Mouse (Mus musculus) activated CD4-positive, CD25-positive, alpha-beta regulatory T cell (primary cell): ENCODE results near the gene Gm40460. TPM values are rescaled to one million over a fixed set of nuclear protein-coding genes. Genes with fewer than 3 reads are reported as not detected.

ENCODE experiments used
- polyA plus RNA-seq, 2 experiments: library from polyadenylated mRNA; unstranded; fragments of 100-300 nt; shearing (Covaris generic); gene quantifications; one replicate each; pipeline ENCODE4 v1.2.1; 2017

The Gm40460 gene
- not detected for polyA plus RNA-seq

GRCm38 (mm10) chr7:142240978-142241377 is at the start of gene Gm40460:
Gm40460 (minus strand) TSS chr7:142241078.

GRCm38 (mm10) chr7:142274263-142274662 is 33.4 kb upstream of the Gm40460 start, which contains the start of gene Gm4559:
Gm4559 (minus strand) TSS chr7:142274363.

GRCm38 (mm10) chr7:142258254-142258653 is 17.4 kb upstream of the Gm40460 start, which contains the start of gene Gm2431:
Gm2431 (minus strand) TSS chr7:142258354.

GRCm38 (mm10) chr7:142229871-142230270 is 11.0 kb downstream of the Gm40460 start, which contains the start of gene Krtap5-5:
Krtap5-5 (minus strand) TSS chr7:142229971.

GRCm38 (mm10) chr7:142211559-142211958 is 29.3 kb downstream of the Gm40460 start, which contains the start of gene Gm7579:
Gm7579 (plus strand) TSS chr7:142211859.

DNA sequence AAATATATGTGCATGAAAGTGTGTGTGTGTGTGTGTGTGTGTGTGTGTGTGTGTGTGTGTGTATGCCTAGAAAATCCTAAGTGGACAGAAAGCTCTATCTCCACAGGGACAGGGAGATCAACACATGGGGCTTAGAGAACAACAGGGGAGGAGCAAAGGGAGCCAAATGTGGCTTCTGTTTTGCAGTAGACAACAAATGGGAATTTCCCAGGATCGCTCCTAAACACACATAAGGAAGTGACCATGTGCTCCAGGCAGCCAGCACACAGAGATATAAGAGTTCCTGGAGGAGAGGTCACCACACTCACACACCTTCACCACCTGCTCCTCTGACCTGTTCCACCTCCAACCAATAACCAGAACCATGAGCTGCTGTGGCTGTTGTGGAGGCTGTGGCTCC is 39.8 kb downstream of the Gm40460 start, which contains the start of gene Krtap5-3:
TSS of gene Krtap5-3 (plus strand) at position 301 of the 400 bp plus-strand sequence.

Other genes starting within 250 kb of the Gm40460 start
- 10 to 100 TPM; 67.3 to 91.7 TPM for gene Mob2, start 180.0 kb downstream of the Gm40460 start, polyA plus RNA-seq
- under 1 TPM in 1 of 2 experiments, not detected in 1; 0.13 TPM for gene Dusp8, start 145.2 kb downstream of the Gm40460 start, polyA plus RNA-seq
- not detected for gene Gm45618, start 120.3 kb downstream of the Gm40460 start, polyA plus RNA-seq
- not detected for gene Gm39115, start 105.0 kb downstream of the Gm40460 start, polyA plus RNA-seq
- not detected for gene Gm45337, start 96.5 kb downstream of the Gm40460 start, polyA plus RNA-seq
- gene Gm29735, start 84.0 kb downstream of the Gm40460 start, polyA plus RNA-seq, result not detected
- under 1 TPM in 1 of 2 experiments, not detected in 1; 0.75 TPM for gene Gm4553, start 75.3 kb downstream of the Gm40460 start, polyA plus RNA-seq
- gene Krtap5-2, start 65.1 kb downstream of the Gm40460 start, polyA plus RNA-seq, result under 1 TPM in 1 of 2 experiments, not detected in 1; 0.20 TPM
- not detected for gene Gm10153, start 50.7 kb downstream of the Gm40460 start, polyA plus RNA-seq
- not detected for gene Krtap5-3, start 39.7 kb downstream of the Gm40460 start, polyA plus RNA-seq
- not detected for gene Gm7579, start 29.2 kb downstream of the Gm40460 start, polyA plus RNA-seq
- gene Krtap5-5, start 11.1 kb downstream of the Gm40460 start, polyA plus RNA-seq, result not detected
- not detected for gene Gm2431, start 17.3 kb upstream of the Gm40460 start, polyA plus RNA-seq
- gene Gm4559, start 33.3 kb upstream of the Gm40460 start, polyA plus RNA-seq, result not detected
- not detected for gene Krtap5-1, start 56.0 kb upstream of the Gm40460 start, polyA plus RNA-seq
- not detected for gene Krtap5-4, start 62.5 kb upstream of the Gm40460 start, polyA plus RNA-seq
- 10 to 100 TPM in 1 of 2 experiments, 1 to 10 TPM in 1; 6.1 to 10.4 TPM for gene Ifitm10, start 132.7 kb upstream of the Gm40460 start, polyA plus RNA-seq
- under 1 TPM; 0.74 to 0.75 TPM for gene Gm49369, start 141.6 kb upstream of the Gm40460 start, polyA plus RNA-seq
- 100 to 1,000 TPM; 374 to 473 TPM for gene Ctsd, start 147.0 kb upstream of the Gm40460 start, polyA plus RNA-seq
- gene Syt8, start 193.8 kb upstream of the Gm40460 start, polyA plus RNA-seq, result under 1 TPM in 1 of 2 experiments, not detected in 1; 0.68 TPM
- gene Tnni2, start 200.7 kb upstream of the Gm40460 start, polyA plus RNA-seq, result under 1 TPM in 1 of 2 experiments, not detected in 1; 0.51 TPM
- 1,000 to 10,000 TPM; 1,045 to 1,500 TPM for gene Lsp1, start 219.7 kb upstream of the Gm40460 start, polyA plus RNA-seq